Mouse (Mus musculus) yolk sac, embryonic 10.5 days (tissue): ENCODE measurements around the gene Unk.
A peak's percentile ranks its signal among the peaks of the same experiment; 100 is the strongest.
"Not testable (repeated sequence)": the region's sequence is repeated elsewhere in the genome, so short reads cannot be mapped to it uniquely, and the experiment has no call there.

ENCODE experiments used
- DNase-seq: peaks from one replicate; pipeline ENCODE4 v3.0.0-alpha.2; 2017; ENCODE audit warnings: low spot score

Unk gene

DNA sequence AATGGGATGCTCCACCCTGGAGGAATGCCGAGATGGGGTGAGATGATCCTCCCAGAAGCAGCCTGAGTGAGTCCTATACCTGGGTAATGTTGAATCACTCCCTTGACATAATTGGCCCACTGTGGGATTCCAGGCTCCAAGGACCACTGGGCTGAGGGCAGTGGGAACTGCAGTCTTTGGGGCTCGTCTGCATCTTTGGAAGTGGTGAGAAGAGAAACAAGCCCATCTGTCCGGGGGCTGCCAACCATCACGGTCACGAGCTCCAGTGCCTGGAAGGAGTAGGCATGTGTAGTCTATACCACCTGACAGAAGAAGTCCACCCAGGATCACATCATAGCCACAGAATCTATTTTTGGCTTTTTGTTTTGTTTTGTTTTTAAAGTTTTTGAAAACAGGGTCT lies 19.2 kb upstream of the Unk start:
- no peak for DNase-seq

DNA sequence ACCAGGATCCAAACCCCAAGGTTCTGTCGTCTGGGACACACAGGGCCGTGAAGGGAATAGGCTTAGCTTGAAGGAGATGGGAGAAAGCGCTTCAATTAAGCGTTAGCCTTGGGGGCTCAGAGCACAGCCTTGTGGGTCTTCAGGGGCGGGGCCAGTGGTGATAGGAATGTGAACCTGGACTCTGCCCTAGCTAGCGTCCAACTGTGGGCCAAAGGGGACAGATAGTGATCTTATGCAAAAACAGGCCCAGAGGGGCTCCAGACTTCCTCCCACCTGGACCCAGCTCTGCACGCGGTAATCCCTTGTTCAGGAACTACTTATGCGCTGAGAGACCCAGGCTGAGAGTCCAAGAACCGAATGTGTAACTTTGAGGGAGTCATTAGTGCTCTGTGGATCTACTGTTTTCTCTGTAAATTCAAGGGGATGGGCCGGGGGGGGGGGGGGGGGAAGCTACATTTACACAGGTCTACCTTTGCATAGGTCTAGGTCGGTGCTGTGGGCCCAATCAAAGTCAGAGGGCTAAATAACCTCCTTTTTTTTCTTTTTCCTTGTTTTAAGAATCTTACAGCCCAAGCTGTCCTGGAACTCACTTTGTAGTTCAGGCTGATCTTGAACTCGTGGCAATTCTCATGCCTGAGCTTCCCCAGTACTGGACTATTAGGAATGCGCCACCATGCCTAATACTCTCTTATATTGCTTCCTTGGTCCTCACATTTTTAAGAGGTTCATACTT lies 18.4 kb upstream of the Unk start:
- peak; percentile 87 for DNase-seq

DNA sequence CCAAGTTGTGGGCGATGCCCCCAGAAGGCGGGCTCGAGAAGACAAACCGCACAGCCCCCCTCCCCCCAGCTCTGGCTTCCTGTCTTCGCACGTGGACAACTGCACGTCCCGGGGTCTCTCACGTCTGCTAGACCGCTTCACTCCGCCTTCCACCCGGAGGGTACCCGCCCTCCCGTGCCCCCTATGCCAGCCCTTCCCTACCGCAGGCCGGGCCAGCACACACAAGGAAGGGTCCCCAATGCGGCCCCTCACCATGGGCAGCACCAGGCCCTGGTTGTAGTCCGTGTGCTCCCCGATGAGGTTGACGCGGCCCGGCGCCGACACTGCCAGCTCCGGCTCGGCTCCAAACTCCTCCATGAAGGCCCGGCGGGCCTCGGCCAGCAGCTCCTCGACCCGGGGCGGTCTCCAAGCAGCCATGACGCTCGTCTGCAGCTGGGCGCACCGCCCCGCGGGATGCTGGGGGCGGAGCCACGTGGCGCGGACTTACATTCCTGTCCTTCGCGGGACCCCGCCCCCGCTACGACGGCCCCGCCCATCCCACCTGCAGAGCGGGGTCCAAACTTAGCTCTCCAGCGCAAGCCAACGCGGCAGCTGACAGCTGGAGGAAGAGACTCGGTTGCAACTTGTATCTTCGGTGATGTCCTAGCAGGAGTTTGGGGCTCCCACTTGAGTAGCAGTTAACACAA lies 17.7 kb upstream of the Unk start, which contains the start of gene Galk1:
Gene Galk1, minus strand, starts transcription at position 458 of the 686 bp plus-strand sequence.
- peak; percentile 95 for DNase-seq

DNA sequence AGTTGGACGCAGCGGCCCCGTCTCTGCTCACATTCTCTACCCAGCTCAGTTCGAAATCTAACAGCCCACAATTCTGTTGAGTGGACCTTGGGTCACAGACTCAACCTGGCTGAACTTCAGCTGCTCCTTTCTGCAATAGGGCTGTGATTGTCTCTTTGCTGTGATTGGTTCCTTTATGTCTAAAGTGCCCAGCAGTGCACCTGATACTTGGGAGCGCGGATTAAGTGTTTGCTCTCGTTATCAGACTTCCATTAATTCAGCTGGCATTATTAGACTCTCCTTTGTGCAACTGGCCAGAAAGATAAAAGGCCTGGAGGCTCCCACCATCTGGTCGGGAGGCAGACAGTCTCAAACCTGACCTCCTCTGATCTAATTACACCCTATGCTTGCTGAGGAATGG lies 15.3 kb upstream of the Unk start:
- DNase-seq: no peak

DNA sequence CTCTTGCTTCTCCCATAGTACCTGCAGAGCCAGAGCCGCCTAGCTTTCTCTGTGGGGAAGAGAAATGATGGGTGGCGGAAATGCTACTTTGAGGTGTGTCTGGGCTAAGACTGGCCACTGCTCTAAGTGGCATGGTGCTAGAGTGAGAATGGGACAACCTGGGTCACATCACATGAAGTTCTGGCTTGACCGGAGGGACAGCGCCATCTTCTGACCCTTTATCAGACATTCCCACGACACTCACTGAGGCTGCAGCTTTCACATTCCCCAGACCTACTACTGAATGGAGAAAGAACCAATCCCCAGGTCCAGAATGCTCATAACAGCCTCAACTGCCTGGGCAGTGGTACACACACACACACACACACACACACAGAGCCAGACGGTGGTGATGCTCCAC lies 12.0 kb upstream of the Unk start:
- no peak for DNase-seq

DNA sequence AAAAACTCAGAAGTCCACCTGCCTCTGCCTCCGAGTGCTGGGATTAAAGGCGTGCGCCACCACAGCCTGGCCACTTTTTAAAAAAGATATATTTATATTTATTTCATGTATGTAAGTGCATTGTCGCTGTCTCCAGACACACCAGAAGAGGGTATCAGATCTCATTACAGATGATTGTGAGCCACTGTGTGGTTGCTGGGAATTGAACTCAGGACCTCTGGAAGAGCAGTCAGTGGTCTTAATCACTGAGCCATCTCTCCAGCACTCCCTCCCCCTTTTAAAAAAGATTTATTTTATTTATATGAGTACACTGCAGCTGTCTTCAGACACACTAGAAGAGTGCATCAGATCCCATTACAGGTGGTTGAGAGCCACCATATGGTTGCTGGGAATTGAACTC lies 11.3 kb upstream of the Unk start:
- DNase-seq: not testable (repeated sequence)

DNA sequence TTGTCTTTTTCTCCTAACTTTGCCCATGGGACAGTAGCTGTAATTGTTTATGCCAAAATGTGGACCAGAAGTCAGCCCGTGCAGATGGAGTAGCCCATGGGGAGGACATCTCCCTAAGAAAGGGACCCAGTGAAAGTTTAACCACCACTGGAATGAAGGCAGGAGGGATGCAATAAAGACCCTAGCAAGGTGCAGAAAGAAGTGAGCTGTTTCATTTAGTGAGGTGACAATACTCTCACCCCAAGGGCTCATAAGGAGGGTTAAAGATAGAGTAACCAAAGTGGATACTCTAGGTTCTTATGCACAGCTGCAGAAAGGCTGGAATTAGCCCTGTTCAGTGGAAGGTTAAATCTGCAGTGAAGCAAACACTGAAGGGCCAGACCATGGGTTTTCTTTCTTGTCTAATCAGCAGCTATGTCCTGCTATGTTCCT lies 10.7 kb upstream of the Unk start:
- DNase-seq: no peak

DNA sequence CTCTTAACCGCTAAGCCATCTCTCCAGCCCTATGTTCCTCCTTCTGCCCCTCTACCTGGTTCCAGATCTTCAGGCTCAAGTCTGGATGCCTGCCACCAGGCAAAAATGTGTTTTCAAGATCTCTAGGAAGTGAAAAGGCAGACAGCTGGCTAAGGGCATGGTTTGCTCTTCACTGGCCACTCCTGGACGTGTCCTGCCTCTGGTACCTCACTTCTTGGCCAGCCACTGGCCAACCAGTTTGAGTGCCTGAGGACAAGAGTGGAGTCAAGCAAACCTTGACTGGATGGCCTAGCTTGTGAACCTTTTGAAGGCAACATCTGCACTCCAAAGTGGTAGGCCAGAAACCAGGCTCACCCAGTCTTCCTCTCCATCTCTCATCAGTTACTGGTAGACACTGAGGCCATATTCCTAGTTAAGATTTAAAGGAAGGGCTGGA lies 10.1 kb upstream of the Unk start:
- DNase-seq: no peak

DNA sequence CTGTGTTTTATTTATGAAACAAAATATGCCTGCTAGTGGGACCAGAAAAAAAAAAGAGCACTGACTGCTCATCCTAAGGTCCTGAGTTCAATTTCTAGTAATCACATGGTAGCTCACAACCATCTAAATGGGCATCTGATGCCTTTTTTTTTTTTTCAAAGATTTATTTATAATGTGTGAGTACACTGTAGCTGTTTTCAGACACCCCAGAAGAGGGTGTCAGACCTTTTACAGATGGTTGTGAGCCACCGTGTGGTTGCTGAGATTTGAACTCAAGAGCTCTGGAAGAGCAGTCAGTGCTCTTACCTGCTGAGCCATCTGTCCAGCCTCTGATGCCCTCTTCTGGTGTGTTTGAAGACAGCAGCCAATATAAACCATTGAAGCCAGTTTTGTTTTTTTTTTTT lies 9.6 kb upstream of the Unk start:
- no peak for DNase-seq

DNA sequence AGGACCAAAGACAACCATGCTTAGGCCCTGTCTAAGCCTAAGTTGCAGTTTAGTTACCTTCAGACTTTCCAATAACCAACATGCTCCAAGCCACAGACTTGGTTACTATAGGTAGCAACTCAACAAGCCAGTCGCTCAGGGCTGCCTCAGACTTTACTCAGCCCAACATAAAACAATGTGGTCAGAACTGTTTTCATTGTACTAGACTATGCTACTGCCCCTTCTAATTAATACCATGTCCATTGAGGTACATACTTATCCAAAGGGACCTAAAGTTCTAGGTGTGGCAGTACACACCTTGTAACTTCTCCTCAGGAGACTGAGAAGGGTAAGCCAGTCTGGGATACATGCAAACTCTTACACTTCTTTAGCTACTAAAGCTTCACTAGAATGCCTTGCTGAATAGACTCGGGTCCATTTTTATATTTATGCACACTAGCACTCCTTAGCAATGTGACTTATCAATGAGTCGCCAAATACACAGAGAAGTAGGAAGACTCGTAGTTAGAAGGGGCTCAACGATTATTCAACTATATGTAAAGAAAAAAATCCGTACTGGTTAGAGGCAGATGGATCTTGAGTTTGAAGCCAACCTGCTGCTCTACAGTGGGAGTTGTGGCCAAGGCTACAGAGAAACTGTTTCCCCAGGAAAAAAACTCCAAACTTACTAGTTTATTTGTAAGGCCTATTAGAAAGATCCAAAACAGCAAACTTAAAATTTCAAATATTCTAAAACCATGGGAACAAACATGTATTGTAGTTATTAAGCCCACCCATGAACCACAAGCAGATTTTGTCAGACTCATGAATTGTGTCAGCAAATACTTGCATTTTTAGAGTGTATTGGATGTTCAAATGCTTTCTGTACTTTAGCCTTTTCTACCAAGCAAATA lies 8.5 kb upstream of the Unk start:
- no peak for DNase-seq

DNA sequence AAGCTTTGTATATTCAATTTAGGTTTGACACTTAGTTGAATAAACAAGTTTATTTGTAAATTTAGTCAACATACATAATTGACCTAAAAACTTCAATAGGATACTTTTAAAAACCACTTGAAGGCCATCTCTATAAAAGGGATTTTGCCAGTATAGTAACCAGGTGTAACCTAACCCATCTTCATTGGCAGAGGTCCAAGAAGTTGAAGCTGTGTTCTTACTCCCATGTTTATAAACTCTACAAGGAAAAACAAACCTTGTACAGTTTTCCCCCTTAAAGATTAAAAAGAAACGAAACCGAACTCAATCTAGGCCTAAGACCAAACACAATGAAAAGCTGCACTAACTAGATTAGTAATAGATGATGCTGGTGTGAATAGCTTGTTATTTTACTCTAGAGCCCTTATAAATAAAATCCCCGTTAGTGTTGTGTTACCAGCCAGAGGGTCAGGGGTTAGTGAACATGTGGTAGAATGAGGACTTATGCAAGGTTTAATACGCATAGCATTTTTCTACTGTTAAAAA lies 7.8 kb upstream of the Unk start:
- no peak for DNase-seq

DNA sequence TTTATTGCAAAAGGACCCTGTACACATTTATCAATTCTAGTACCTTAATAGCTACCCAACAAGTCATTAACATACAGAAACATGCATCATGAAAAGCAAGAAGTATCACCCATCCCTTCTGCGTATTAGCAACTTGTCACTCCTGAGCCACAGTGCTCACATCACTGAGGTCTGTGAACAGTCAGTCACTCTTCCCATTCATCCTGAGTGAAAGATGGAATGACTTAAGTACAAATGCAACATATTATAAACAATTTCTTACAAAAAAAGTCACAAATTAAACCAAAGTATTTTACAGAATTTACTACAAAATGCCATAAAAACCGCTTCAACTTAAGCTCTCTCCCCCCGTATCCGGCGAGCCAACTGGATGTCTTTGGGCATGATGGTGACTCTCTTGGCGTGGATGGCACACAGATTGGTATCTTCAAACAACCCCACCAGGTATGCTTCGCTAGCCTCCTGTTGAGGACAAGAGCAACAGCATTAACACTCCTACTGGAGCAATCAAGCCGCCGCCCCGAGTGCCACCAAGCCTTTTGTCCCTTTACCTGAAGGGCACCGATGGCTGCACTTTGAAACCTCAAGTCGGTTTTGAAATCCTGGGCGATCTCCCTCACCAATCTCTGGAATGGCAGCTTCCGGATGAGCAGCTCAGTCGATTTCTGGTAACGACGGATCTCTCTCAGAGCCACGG lies 6.9 kb upstream of the Unk start:
- DNase-seq: not testable (repeated sequence)

DNA sequence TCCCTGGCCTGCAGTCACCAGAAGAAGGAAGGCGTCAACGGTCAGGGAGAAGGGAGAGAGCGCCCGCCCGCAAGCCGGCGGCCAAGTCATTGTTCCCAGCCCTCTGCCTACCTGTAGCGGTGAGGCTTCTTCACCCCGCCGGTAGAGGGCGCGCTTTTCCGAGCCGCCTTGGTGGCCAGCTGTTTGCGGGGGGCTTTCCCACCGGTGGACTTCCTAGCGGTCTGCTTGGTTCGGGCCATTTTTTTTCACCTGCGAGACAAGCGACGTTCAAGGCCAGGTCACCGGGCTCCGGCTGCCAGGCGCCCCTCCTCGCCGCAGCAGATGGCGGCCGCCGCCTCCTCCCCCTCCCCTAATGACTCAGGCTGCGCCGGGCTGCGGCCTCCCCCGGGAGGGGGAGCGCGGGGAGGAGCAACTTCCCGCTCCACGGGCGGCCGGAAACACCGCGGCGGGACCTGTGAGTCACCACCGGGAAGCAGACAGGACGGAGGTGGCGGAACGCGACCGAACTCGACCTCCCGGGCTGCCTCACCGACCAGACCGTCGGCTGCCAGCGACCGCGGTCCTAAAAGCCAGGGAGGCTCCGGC lies 6.3 kb upstream of the Unk start:
- DNase-seq: no peak

DNA sequence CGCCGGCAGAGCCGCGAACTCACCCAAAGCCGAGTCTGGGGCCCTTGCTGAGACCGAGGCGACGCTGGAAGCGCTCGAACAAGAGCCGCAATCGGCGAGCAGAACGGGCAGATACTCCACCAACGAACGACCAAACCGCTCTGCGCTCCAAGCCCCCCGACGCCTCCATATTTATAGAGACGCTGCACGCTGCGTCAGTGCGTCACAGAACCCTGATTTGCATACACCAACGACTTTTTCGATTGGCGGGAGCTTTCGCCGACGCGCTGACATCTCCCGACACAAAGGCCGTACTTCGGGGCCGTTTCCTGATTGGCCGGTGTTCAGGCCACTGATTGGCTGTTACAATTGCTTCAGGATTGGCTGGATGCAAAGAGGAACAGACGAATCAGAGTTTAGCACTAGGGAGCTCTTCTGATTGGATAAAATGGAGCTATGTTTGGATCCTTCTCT lies 5.7 kb upstream of the Unk start:
- peak; percentile 98 for DNase-seq

DNA sequence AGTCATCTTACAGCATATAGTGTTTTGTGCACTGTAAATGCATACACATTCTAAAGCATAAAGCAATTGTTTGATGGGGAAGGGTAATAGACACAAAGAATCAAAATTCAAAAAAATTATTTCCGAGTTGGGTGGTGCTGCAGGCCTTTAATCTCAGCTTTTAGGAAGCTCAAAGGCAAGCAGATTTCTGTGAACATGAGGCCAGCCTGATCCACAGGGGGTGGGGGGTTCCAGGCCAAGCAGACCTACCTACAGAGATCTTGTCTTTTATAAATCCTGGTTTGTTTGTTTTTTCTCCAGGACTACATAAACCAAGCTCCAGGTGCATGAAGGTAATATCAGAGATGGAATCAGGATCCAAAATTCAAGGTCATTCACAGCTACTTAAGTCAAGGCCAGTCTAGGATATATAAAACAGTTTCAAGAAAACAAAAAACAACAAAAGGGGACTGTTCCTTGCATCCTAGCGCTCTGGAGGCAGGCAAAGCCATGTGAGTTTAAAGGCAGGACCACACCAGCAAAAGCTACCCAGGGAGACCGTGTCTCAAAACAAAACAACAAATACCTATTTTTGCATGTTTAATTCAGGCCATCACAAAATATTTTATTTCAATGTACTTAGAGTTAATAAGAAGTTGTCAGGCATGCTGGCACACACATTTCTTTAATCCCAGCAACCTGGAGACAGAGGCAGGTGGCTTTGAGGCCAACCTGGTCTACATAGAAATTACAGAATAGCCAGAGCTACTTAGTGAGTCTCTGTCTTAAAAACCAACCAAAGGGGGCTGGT lies 4.9 kb upstream of the Unk start:
- DNase-seq: no peak

DNA sequence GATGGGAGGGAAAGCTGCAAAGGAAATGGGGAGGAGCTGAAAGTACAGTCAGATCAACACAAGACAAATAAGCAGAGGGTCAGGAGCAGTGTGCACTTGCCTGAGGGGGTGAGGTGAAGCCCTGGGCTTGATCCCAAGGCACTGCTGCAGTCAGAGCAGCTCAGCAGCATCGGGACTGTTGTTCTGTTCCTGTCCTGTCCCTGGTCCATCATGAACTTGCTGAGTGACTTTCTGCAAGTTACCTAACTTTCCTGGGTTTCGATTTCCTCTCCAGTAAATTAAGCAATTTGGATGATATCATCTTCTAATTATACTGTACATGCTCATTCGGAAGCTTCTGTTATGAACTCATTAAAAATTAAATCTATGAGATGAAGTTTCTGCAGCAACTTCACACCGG lies 2.4 kb upstream of the Unk start, which contains the start of gene H3f3b:
Gene H3f3b, minus strand, starts transcription at position 207 of the 400 bp plus-strand sequence.
- no peak for DNase-seq

DNA sequence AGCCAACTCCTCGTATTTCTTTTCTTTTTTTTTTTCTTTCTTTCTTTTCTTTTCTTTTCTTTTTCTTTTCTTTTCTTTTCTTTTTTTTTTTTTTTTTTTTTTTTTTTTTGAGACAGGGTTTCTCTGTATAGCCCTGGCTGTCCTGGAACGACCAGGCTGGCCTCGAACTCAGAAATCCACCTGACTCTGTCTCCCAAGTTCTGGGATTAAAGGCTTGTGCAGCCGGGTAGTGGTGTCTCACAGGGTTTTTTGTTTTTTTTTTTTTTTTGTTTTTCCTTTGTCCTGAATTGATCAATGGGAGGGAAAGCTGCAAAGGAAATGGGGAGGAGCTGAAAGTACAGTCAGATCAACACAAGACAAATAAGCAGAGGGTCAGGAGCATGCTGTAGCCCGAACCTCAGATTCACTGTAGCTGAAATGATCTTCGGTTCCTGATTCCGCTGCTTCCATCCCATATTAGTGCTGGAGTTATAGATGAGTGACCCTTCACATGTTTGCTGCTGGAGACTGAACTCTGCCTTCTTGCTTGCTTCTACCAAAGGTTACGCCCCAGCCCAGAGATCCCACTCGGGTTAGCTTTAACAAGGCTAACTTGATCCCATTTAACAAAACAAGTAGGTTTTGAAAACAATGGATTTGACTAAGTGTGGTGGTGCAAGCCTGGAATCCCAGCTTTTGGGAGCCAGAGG lies 1.8 kb upstream of the Unk start:
- DNase-seq: no peak

DNA sequence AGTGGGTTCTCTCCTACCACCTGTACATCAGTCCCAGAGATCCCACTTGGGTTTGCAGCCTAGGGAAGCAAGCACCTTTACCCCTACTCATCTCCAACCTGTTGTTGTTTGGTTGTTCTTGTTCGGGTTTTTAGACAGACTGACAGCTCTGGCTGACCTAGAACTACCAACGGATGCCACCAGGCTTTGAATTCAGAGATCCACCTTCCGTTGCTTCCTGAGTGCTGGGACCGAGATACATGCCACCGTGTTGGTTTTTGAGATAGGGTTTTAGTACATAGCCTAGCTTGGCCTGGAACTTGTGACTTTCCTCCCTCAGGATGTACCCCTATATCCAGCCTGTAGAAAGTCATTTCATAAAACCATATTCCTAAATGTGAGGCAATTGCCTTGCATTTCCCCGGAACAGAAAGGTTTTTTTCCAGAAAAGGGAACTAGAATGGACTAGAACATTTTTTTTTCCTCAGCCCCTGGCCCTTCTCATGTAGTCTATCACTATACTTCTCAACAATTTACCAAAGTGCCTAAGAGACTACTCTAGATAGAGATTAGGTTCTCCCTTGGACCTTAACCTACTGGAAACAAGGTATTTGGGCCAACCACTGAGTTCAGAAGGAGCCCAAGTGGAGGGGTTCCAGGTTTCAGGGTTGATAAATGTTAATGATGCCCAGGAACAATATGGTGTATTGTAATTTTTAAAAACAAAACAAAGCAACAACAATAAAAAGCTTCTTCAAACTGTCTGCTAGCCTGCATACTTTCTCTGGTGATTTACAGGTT lies 846 bp upstream of the Unk start:
- no peak for DNase-seq
